ENCODE assay signal across 11 mouse cellular contexts in genomic region chr19:46926357-46926756, GRCm38 (mm10).
DNase-seq lines count a peak whose midpoint lies in the region; ATAC-seq and TF ChIP-seq lines count a peak whose summit lies in the region.
"Had no signal": no experiment of that assay in that cellular context is flagged by ENCODE, and none has a peak within 500 bp of the region (broad histone marks: within the 10 kb centered on the region; RNA-seq: fewer than 3 reads in every experiment).

No protein-coding gene starts in this region.

- H3K9ac ChIP-seq in heart, postnatal 0 days (replicated peaks; ENCODE audit: low read depth, low read length) = no peak overlapping the region
- H3K9ac ChIP-seq in stomach, embryonic 15.5 days = no peak overlapping the region
- H3K9ac ChIP-seq: forebrain, embryonic 15.5 days; lung, embryonic 14.5 days had no signal

- 38% methylated on average over 4 of the region's 4 CpGs for WGBS in heart, postnatal 0 days
- 47% methylated on average over 4 of the region's 4 CpGs for whole genome bisulfite sequencing in stomach, embryonic 15.5 days

- DNase-seq in heart, postnatal 0 days (ENCODE audit: low spot score) = no peak
- no peak for DNase-seq in heart, postnatal 10 days
- peak; percentile 14 for DNase-seq in ZHBTc4 (ENCODE audit: low read depth, low spot score)
- no peak for DNase-seq in urinary bladder, adult 18-20 months (ENCODE audit: low spot score in 2 of 2)
- no peak for DNase-seq in embryo, embryonic 9.5 days (ENCODE audit: extremely low spot score)

- H3K4me1 ChIP-seq in heart, postnatal 0 days (ENCODE audit: control insufficient read depth, insufficient read depth) = peaks cover 31% of the 10 kb centered on the region
- peaks cover 10% of the 10 kb centered on the region for H3K4me1 ChIP-seq in stomach, embryonic 15.5 days
- H3K4me1 ChIP-seq: forebrain, embryonic 15.5 days had no signal

- TF ChIP-seq EP300 in heart, postnatal 0 days (IDR thresholded peaks at IDR 0.05; ENCODE audit: low read depth) = no peak

- H3K27ac ChIP-seq in heart, postnatal 0 days (ENCODE audit: low read depth) = peak overlapping the region; percentile 74
- 0 out of 2 replicates have a peak overlapping the region, but pooled peaks have one; percentile 7 for H3K27ac ChIP-seq in stomach, embryonic 15.5 days
- H3K27ac ChIP-seq: forebrain, embryonic 15.5 days had no signal

- H3K4me2 ChIP-seq in heart, postnatal 0 days (ENCODE audit: low read depth, low read length) = peak overlapping the region; percentile 40; the same call in 1 of the 2 replicates
- H3K4me2 ChIP-seq in stomach, embryonic 15.5 days = no peak overlapping the region
- H3K4me2 ChIP-seq: forebrain, embryonic 15.5 days; lung, embryonic 14.5 days had no signal

- H3K36me3 ChIP-seq in heart, postnatal 0 days (replicated peaks; ENCODE audit: control insufficient read depth, insufficient read depth, low read length) = peaks cover 5% of the 10 kb centered on the region; the same call in 1 of the 2 replicates
- H3K36me3 ChIP-seq in stomach, embryonic 15.5 days = no peaks in the 10 kb centered on the region
- H3K36me3 ChIP-seq: forebrain, embryonic 15.5 days had no signal

- no peak overlapping the region for H3K4me3 ChIP-seq in heart, postnatal 0 days (ENCODE audit: low read depth, low read length)
- H3K4me3 ChIP-seq in stomach, embryonic 15.5 days (replicated peaks) = no peak overlapping the region
- H3K4me3 ChIP-seq: forebrain, embryonic 15.5 days had no signal

- TF ChIP-seq CTCF in heart, postnatal 0 days (IDR thresholded peaks at IDR 0.05; ENCODE audit: low read depth) = no peak

- no peak for ATAC-seq in heart, postnatal 0 days (ENCODE audit: insufficient read depth, low read depth)
- ATAC-seq in erythroid progenitor cell, adult 5-6 weeks (replicated peaks; ENCODE audit: low FRiP score, poor library complexity, severe bottlenecking) = peak; percentile 68
- no peak for ATAC-seq in stomach, embryonic 15.5 days (ENCODE audit: insufficient read depth, low FRiP score, low read depth)
- ATAC-seq: forebrain, embryonic 15.5 days; intestine, embryonic 16.5 days; midbrain, embryonic 16.5 days had no signal

- no peaks in the 10 kb centered on the region for H3K9me3 ChIP-seq in heart, postnatal 0 days (replicated peaks; ENCODE audit: control insufficient read depth, low read length)
- no peaks in the 10 kb centered on the region for H3K9me3 ChIP-seq in stomach, embryonic 15.5 days
- H3K9me3 ChIP-seq: forebrain, embryonic 15.5 days had no signal

- no peaks in the 10 kb centered on the region for H3K27me3 ChIP-seq in heart, postnatal 0 days (ENCODE audit: control insufficient read depth, insufficient read depth, low read length)
- H3K27me3 ChIP-seq in stomach, embryonic 15.5 days (replicated peaks) = no peaks in the 10 kb centered on the region
- H3K27me3 ChIP-seq: forebrain, embryonic 15.5 days had no signal

- intact Hi-C loops in heart, postnatal 10 days (cut with DNase I) = loop anchor here (5.0 kb wide), 1 partner anchor 36 kb away; no protein-coding TSS in a partner anchor
